Mouse (Mus musculus) spleen, adult 2 months (tissue): Measurements from ENCODE around the gene Ddx19b.

Experiments
- CTCF ChIP-seq: fragments of 200-500 bp; IDR thresholded peaks from 2 replicates; pipeline ENCODE4 v1.5.1; 2011; ENCODE audit warnings: mild to moderate bottlenecking, inconsistent platforms; ENCODE audit not compliant: insufficient read depth, insufficient read length, insufficient replicate concordance; ENCODE audit errors: extremely low read depth
- POLR2A ChIP-seq: fragments of 200-500 bp; IDR thresholded peaks from 2 replicates; pipeline ENCODE4 v1.6.1; 2011; ENCODE audit warnings: low read depth, low read length, inconsistent platforms

- TF ChIP-seq CTCF: no peak
- TF ChIP-seq POLR2A: no peak
Observed at GRCm38 (mm10) chr8:111055661-111056060, 24.1 kb upstream of the Ddx19b start.
